Mouse (Mus musculus) cerebellum, adult 2 months (tissue): ENCODE data around the gene Qrich2.

Source experiments
- CTCF ChIP-seq: fragments of 200-500 bp; IDR thresholded peaks from 2 replicates; pipeline ENCODE4 v1.5.1; 2011; ENCODE audit warnings: low read depth, mild to moderate bottlenecking, control low read depth, low read length, moderate library complexity, borderline replicate concordance; ENCODE audit not compliant: insufficient read depth
- POLR2A ChIP-seq: fragments of 200-500 bp; IDR thresholded peaks from 2 replicates; pipeline ENCODE4 v1.6.1; 2011; ENCODE audit warnings: low read length, control low read depth, borderline replicate concordance; ENCODE audit not compliant: insufficient read depth

GRCm38 (mm10) chr11:116445596-116446307 is 20.3 kb downstream of the Qrich2 start:
- TF ChIP-seq CTCF (peak; percentile 99), POLR2A (no peak)
